Mouse (Mus musculus) stomach, embryonic 16.5 days (tissue): ENCODE data around the gene Itpr2. TPM values are rescaled to one million over a fixed set of nuclear protein-coding genes. Genes with fewer than 3 reads are reported as not detected.

Experiments used
- ATAC-seq: fragments of 200-750 bp; cut with Nextera tagmentation; 2 replicates; pipeline ENCODE4 v1.8.0; 2017; ENCODE audit warnings: moderate number of reproducible peaks, moderate TSS enrichment; ENCODE audit not compliant: insufficient read depth, low FRiP score
- H3K27ac ChIP-seq: fragments of 300-500 bp; sonication (generic); 2 replicates; pipeline ENCODE4 v1.5.1; 2014; ENCODE audit warnings: low read length
- H3K27me3 ChIP-seq: fragments of 300-500 bp; sonication (generic); 2 replicates; pipeline ENCODE4 v1.6.1; 2014; ENCODE audit warnings: low read length, control low read depth, mixed read lengths; ENCODE audit not compliant: control insufficient read depth, insufficient read depth
- H3K36me3 ChIP-seq: fragments of 300-500 bp; sonication (generic); 2 replicates; pipeline ENCODE4 v1.6.1; 2014; ENCODE audit warnings: low read length; ENCODE audit not compliant: control insufficient read depth, insufficient read depth
- H3K4me1 ChIP-seq: fragments of 300-500 bp; sonication (generic); 2 replicates; pipeline ENCODE4 v1.6.1; 2014; ENCODE audit warnings: low read length, control low read depth, mixed read lengths; ENCODE audit not compliant: control insufficient read depth, insufficient read depth
- H3K4me2 ChIP-seq: fragments of 300-500 bp; sonication (generic); 2 replicates; pipeline ENCODE4 v1.6.1; 2014; ENCODE audit warnings: low read depth, low read length, mixed read lengths
- H3K4me3 ChIP-seq: fragments of 300-500 bp; sonication (generic); replicated peaks from 2 replicates; pipeline ENCODE4 v1.5.1; 2014; ENCODE audit warnings: mild to moderate bottlenecking, low read length
- H3K9ac ChIP-seq: fragments of 300-500 bp; sonication (generic); 2 replicates; pipeline ENCODE4 v1.6.1; 2014; ENCODE audit warnings: low read length
- H3K9me3 ChIP-seq: fragments of 300-500 bp; sonication (generic); replicated peaks from 2 replicates; pipeline ENCODE4 v1.6.1; 2016; ENCODE audit warnings: low read length, control low read depth; ENCODE audit not compliant: control insufficient read depth
- WGBS: fragments of 180-500 bp; shearing (Covaris S2); extraction: QIAGEN DNeasy Blood & Tissue Kit; methylation state at CpG from one replicate; pipeline ENCODE4 v1.1.7; 2014; 5-methylcytosine and 5-hydroxymethylcytosine counted together
- polyA plus RNA-seq: library from polyadenylated mRNA; unstranded; fragments of >200 nt; fragmentation: Nextera tagmentation; extraction: Ambion mirVana; gene quantifications from 2 replicates; pipeline ENCODE4 v1.2.1, GENCODE M21; 2015

Gene Itpr2
- polyA plus RNA-seq, 1 experiment from 2014 or later: 14.8 TPM

DNA sequence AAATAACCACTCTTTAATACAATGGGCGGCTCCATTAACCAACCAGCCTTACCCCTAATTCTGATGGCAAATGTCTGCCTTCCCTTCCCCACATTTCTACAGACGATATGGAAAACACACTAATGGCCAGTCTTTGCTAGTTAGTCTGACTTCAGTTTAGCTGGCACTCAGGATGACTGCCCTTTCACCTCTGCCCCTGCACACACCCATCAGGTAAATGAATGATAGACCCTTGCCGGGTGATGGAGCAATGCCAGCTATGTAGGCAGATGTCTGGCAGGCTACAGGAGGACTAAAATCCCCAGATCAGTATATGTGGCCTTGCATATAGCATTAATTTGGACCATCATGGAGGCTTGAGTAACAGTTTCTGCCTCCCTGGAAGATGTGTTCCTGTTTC is 168.5 kb downstream of the Itpr2 start:
- ATAC-seq: no peak
- H3K4me3 ChIP-seq: no peak overlapping the region

DNA sequence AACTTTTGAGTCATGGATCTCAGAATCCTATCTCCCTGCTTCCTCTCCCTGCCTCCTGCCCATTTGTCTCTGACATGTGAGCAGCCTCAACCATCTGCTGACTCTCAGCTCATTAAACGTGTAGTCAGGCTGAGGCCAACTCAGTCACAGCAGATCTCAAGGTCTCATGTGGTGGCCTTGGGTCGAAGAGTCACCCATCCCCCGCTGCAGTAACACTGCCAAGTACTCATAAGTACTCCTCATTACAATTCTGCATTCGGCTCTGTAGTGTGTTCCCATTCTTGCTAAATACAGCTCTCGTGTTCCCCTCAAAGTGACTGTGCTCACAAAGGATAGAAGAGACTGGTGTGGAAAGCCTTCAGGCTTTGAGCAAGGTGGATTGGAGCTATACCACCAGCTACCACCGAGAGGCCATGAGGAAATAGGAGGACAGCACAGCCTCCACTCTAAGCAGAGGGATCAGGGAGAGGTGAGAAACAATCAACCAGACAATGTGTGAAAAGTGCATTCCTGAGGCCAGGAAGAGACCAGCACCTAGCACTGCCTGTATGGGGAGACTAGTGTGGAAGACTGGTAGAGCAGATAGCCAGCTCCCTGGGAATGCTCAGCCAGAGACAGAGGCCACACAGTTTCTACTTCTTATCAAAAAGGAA is 170.9 kb downstream of the Itpr2 start:
- no peaks in the 10 kb centered on the region for H3K36me3 ChIP-seq
- no peak for ATAC-seq
- no peaks in the 10 kb centered on the region for H3K9me3 ChIP-seq
- no peak overlapping the region for H3K9ac ChIP-seq
- no peak overlapping the region for H3K4me3 ChIP-seq
- H3K4me1 ChIP-seq: no peaks in the 10 kb centered on the region
- no peak overlapping the region for H3K4me2 ChIP-seq
- H3K27ac ChIP-seq: no peak overlapping the region
- 56% methylated on average over 6 of the region's 6 CpGs for WGBS
- H3K27me3 ChIP-seq: no peaks in the 10 kb centered on the region

More for the DNA sequence above, 168.5 kb downstream of the Itpr2 start:
- no peaks in the 10 kb centered on the region for H3K4me1 ChIP-seq
- H3K4me2 ChIP-seq: no peak overlapping the region
- WGBS: 73% methylated on average over 3 of the region's 3 CpGs
- H3K27me3 ChIP-seq: no peaks in the 10 kb centered on the region
- H3K27ac ChIP-seq: no peak overlapping the region
- H3K36me3 ChIP-seq: no peaks in the 10 kb centered on the region
- H3K9me3 ChIP-seq: no peaks in the 10 kb centered on the region
- H3K9ac ChIP-seq: no peak overlapping the region

DNA sequence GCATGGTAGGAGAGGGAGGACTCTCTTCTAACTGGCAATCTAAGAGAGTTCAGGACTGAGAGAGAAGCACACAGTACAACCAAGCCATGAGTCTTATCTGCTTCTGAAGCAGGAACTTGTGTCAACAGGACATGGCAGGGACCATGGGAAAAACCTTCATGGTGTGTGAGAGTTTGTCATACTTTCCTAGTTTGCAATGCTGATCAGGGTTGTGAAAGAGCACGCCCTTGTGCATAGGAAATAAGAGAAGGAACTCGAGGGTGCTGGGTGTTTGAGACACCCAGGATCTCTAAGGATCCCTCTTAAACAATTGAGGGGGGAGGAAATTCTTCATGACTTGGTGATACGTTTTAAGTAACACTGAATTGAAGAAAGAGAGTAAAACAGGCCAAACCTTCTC is 172.9 kb downstream of the Itpr2 start:
- no peak overlapping the region for H3K4me3 ChIP-seq
- 83% methylated on average over 3 of the region's 3 CpGs for WGBS
- no peak overlapping the region for H3K9ac ChIP-seq
- H3K36me3 ChIP-seq: no peaks in the 10 kb centered on the region
- H3K9me3 ChIP-seq: no peaks in the 10 kb centered on the region
- H3K4me1 ChIP-seq: peaks cover 5% of the 10 kb centered on the region; the same call in 1 of the 2 replicates
- H3K4me2 ChIP-seq: no peak overlapping the region
- H3K27me3 ChIP-seq: no peaks in the 10 kb centered on the region
- no peak for ATAC-seq
- no peak overlapping the region for H3K27ac ChIP-seq

DNA sequence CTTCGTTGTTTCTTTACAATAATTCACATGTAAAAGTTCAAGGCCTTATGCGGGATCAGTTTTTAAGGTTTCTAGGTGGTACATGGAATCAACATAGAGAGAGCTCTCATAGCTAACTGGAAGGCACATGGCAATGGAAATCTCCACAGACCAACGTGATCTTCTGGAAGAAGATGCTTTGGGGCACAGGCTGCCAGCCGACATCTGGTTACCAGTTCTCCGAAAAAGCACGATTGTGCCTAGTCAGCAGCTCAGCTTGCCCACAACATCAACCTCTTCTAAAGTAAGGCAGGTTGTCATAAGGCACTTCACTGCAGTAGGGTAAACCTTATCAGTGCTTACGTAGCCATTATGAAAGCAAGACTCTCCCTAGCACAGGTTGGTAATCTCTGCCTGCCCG is 175.4 kb downstream of the Itpr2 start:
- H3K9me3 ChIP-seq: no peaks in the 10 kb centered on the region
- no peak overlapping the region for H3K27ac ChIP-seq
- no peak for ATAC-seq
- H3K27me3 ChIP-seq: no peaks in the 10 kb centered on the region
- peaks cover 6% of the 10 kb centered on the region; the same call in 1 of the 2 replicates for H3K4me1 ChIP-seq
- H3K9ac ChIP-seq: no peak overlapping the region
- no peak overlapping the region for H3K4me3 ChIP-seq
- WGBS: 90% methylated on average over 8 of the region's 8 CpGs
- H3K4me2 ChIP-seq: no peak overlapping the region
- H3K36me3 ChIP-seq: no peaks in the 10 kb centered on the region

DNA sequence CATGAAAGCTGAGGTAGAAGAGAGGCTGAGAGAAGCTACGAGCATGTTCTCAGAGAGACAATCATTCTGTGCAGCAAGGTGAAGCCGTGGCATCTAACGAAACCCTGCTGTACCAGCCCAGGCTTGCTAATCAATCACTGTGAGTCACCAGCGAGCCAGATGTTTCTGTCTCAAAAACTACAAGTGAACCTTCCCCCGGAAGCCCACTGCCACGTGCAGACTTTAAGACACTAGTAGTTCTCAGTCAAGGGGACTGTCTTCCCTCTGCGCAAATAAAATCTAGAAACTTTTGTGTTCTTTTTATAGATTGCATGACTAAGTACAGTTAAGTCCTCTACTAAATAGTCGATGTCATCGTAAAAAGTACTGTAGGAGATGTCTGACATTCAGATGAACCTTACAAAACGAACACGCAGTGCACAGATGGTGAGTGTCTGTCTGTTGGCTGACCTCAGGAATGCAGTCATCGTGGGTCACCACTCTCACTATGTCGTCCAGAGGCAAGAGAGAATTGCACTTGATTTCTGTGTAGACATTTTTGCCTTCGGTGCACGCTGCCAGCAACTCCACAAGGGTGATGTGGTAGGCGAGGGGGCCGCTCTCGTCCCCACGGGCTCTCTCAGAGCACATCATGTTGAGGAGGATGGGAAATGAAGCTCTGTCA is 177.3 kb downstream of the Itpr2 start:
- Histone ChIP-seq H3K4me1 (peaks cover 6% of the 10 kb centered on the region; the same call in 1 of the 2 replicates), H3K9me3 (no peaks in the 10 kb centered on the region), H3K27me3 (no peaks in the 10 kb centered on the region), H3K27ac (no peak overlapping the region), H3K36me3 (no peaks in the 10 kb centered on the region), H3K4me2 (no peak overlapping the region), H3K9ac (no peak overlapping the region), H3K4me3 (no peak overlapping the region)
- no peak for ATAC-seq
- WGBS: 53% methylated on average over 19 of the region's 19 CpGs

DNA sequence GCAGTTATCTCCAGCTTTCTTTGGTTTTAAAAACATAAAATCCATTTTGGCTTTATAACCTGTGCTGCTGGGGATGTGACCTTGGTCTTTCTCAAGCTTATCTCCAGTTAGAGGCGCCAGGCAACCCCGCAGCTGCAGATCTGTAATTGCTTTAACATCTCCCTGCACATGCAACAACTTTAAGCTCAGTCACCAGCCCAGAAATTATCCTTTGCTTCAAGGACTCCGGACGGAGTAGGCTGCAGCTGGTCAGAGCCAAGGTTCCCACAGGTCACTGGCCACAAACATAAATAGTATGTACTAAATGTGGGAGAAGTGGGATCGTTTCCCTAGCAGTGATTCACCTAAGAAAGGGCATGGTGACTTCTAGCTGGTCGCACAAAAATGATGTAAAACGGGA is 179.5 kb downstream of the Itpr2 start:
- Histone ChIP-seq H3K9ac (no peak overlapping the region), H3K27ac (no peak overlapping the region), H3K36me3 (no peaks in the 10 kb centered on the region), H3K4me3 (no peak overlapping the region), H3K9me3 (no peaks in the 10 kb centered on the region), H3K4me1 (peaks cover 6% of the 10 kb centered on the region; the same call in 1 of the 2 replicates), H3K27me3 (no peaks in the 10 kb centered on the region), H3K4me2 (no peak overlapping the region)
- ATAC-seq: no peak
- WGBS: 48% methylated on average over 7 of the region's 7 CpGs

DNA sequence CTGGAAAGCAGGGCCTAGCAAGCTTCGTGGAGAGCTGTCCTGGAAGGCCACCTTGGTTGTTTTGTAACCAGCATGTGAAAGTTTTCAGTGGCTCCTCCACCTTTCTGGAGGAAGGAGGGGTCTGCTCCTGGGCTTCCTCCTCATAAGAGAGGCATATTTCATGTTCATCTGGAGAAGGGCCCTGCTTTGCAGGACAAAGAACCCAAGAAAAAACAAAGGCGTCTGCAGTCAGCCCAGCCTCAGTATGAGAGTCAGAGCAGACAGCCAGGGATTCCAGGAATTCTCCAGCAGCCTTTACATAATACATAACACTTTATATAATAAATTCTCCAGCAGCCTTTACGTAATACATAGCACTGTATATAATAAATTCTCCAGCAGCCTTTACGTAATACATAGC is 180.1 kb downstream of the Itpr2 start:
- no peak overlapping the region for H3K4me3 ChIP-seq
- H3K27me3 ChIP-seq: no peaks in the 10 kb centered on the region
- no peak overlapping the region for H3K9ac ChIP-seq
- no peak overlapping the region for H3K4me2 ChIP-seq
- H3K9me3 ChIP-seq: no peaks in the 10 kb centered on the region
- ATAC-seq: peak; percentile 71
- 32% methylated on average over 4 of the region's 4 CpGs for WGBS
- peaks cover 6% of the 10 kb centered on the region; the same call in 1 of the 2 replicates for H3K4me1 ChIP-seq
- no peaks in the 10 kb centered on the region for H3K36me3 ChIP-seq
- H3K27ac ChIP-seq: peak overlapping the region; percentile 8; the same call in 1 of the 2 replicates

DNA sequence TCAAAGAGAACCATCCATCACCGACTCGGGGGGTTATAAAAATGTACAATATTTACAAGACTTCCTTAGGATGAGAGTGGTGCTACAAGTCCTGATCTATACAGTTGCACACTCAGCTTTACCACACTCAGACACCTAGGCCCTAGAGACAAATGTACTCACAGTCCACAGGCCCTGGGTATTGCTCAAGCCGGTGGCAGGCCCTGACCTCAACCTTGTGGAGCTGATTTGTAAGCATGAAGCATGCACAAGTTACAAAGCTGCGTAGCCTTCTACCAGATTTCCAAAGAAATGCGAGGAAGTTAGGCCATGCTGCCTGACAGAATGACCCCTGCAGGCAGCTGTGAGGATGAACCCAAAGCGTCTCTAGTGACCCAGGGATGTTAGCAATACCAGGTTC is 185.6 kb downstream of the Itpr2 start:
- Histone ChIP-seq H3K4me2 (no peak overlapping the region), H3K27ac (no peak overlapping the region), H3K9me3 (no peaks in the 10 kb centered on the region), H3K4me1 (no peaks in the 10 kb centered on the region), H3K27me3 (no peaks in the 10 kb centered on the region), H3K4me3 (no peak overlapping the region), H3K36me3 (no peaks in the 10 kb centered on the region), H3K9ac (no peak overlapping the region)
- WGBS: 76% methylated on average over 6 of the region's 6 CpGs
- no peak for ATAC-seq

DNA sequence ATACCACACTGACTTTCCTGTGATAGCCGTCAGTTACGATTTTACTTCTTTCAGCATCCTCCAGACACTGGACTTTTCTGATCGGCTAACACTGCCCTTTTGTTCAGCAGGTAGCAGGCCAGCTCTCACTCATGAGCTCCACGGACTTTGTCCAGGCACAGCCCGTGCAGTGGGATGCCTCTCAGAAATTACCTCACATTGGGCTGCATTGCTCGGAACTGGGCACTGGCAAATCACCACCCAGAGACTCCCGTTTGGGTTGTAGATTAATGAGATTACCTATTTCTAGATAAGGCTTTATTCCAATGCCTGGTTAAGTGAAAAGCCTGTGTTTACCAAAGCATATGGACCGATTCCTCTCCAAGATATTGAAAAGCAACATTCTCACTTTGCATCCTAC is 186.9 kb downstream of the Itpr2 start:
- WGBS: 89% methylated on average over 8 of the region's 8 CpGs
- H3K36me3 ChIP-seq: no peaks in the 10 kb centered on the region
- H3K4me1 ChIP-seq: no peaks in the 10 kb centered on the region
- no peak overlapping the region for H3K4me3 ChIP-seq
- H3K27me3 ChIP-seq: no peaks in the 10 kb centered on the region
- H3K9me3 ChIP-seq: no peaks in the 10 kb centered on the region
- H3K4me2 ChIP-seq: no peak overlapping the region
- ATAC-seq: no peak
- H3K27ac ChIP-seq: no peak overlapping the region
- H3K9ac ChIP-seq: no peak overlapping the region
